Mouse (Mus musculus) heart, adult 2 months (tissue): ENCODE measurements around the gene Wfdc2.
"Not testable (repeated sequence)": the region's sequence is repeated elsewhere in the genome, so short reads cannot be mapped to it uniquely, and the experiment has no call there.

Experiments used
- CTCF ChIP-seq: fragments of 200-600 bp; IDR thresholded peaks from 2 replicates; pipeline ENCODE4 v1.8.1; 2022; ENCODE audit warnings: antibody characterized with exemption, mild to moderate bottlenecking, moderate library complexity
- EP300 ChIP-seq: fragments of 200-500 bp; IDR thresholded peaks from 2 replicates; pipeline ENCODE4 v1.6.1; 2011; ENCODE audit warnings: low read depth, low read length, control low read depth; ENCODE audit not compliant: insufficient read depth
- POLR2A ChIP-seq: fragments of 200-500 bp; IDR thresholded peaks from 2 replicates; pipeline ENCODE4 v1.6.1; 2011; ENCODE audit warnings: mild to moderate bottlenecking, low read depth, low read length, control low read depth; ENCODE audit not compliant: insufficient read depth

- not testable (repeated sequence) for TF ChIP-seq POLR2A, CTCF, EP300
Observed at GRCm38 (mm10) chr2:164573359-164573758, 11.1 kb downstream of the Wfdc2 start, which contains the start of gene Spint3.
